Mouse (Mus musculus) liver, embryonic 12.5 days (tissue): ENCODE measurements around the gene Zbtb7a. TPM values are rescaled to one million over a fixed set of nuclear protein-coding genes. Genes with fewer than 3 reads are reported as not detected.

ENCODE experiments used
- ATAC-seq: fragments of 200-750 bp; cut with Nextera tagmentation; 2 replicates; pipeline ENCODE4 v1.8.0; 2017; ENCODE audit warnings: moderate number of reproducible peaks, mild to moderate bottlenecking, moderate library complexity
- H3K27ac ChIP-seq: fragments of 300-500 bp; sonication (generic); 2 replicates; pipeline ENCODE4 v1.5.1; 2016; ENCODE audit warnings: mild to moderate bottlenecking
- H3K27me3 ChIP-seq: fragments of 300-500 bp; sonication (generic); replicated peaks from 2 replicates; pipeline ENCODE4 v1.6.1; 2016; ENCODE audit warnings: mild to moderate bottlenecking, moderate library complexity
- H3K36me3 ChIP-seq: fragments of 300-500 bp; sonication (generic); 2 replicates; pipeline ENCODE4 v1.6.1; 2016; ENCODE audit warnings: mild to moderate bottlenecking, moderate library complexity
- H3K4me1 ChIP-seq: fragments of 300-500 bp; sonication (generic); 2 replicates; pipeline ENCODE4 v1.6.1; 2016
- H3K4me2 ChIP-seq: fragments of 300-500 bp; sonication (generic); 2 replicates; pipeline ENCODE4 v1.6.1; 2016; ENCODE audit warnings: mild to moderate bottlenecking, moderate library complexity
- H3K4me3 ChIP-seq: fragments of 300-500 bp; sonication (generic); 2 replicates; pipeline ENCODE4 v1.5.1; 2016; ENCODE audit warnings: mild to moderate bottlenecking, moderate library complexity
- H3K9ac ChIP-seq: fragments of 300-500 bp; sonication (generic); 2 replicates; pipeline ENCODE4 v1.6.1; 2016; ENCODE audit warnings: mild to moderate bottlenecking, moderate library complexity
- H3K9me3 ChIP-seq: fragments of 300-500 bp; sonication (generic); replicated peaks from 2 replicates; pipeline ENCODE4 v1.6.1; 2016; ENCODE audit warnings: mild to moderate bottlenecking, moderate library complexity
- WGBS: fragments of 180-500 bp; shearing (Covaris S2); methylation state at CpG from one replicate; pipeline ENCODE4 v1.1.7; 2016; ENCODE audit not compliant: insufficient replicate concordance; 5-methylcytosine and 5-hydroxymethylcytosine counted together
- polyA plus RNA-seq: library from polyadenylated mRNA; unstranded; fragments of >200 nt; fragmentation: Nextera tagmentation; extraction: Ambion mirVana; gene quantifications from 2 replicates; pipeline ENCODE4 v1.2.1, GENCODE M21; 2016

Zbtb7a gene
- polyA plus RNA-seq, 1 experiment from 2014 or later: 74.0 TPM

DNA sequence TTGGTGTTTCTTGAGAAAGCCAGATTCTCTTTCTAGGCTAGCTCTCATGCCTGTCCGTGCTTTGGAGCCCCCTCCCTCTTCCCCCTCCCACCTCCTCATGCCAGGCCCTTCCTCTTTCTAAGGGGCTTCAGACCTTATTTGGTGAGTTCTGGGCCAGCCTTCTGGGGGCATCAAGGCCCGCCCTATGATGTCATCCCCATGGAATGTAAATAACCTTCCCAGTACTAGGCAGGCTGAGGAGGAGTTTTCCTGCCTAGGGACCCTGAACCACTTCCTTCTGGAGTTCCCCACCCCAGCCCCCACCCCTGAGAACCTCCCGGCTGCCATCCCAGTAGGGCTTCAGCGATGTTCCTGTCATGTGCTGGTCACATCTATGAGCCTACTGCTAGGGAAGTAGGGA, 49.7 kb downstream of the Zbtb7a start:
- H3K4me2 ChIP-seq: no peak overlapping the region
- ATAC-seq: no peak
- no peak overlapping the region for H3K9ac ChIP-seq
- H3K4me1 ChIP-seq: peaks cover 50% of the 10 kb centered on the region
- no peaks in the 10 kb centered on the region for H3K27me3 ChIP-seq
- peak overlapping the region; percentile 16; the same call in 1 of the 2 replicates for H3K27ac ChIP-seq
- no peak overlapping the region for H3K4me3 ChIP-seq
- WGBS: 71% methylated on average over 4 of the region's 4 CpGs
- no peaks in the 10 kb centered on the region for H3K9me3 ChIP-seq
- H3K36me3 ChIP-seq: peaks cover 78% of the 10 kb centered on the region

DNA sequence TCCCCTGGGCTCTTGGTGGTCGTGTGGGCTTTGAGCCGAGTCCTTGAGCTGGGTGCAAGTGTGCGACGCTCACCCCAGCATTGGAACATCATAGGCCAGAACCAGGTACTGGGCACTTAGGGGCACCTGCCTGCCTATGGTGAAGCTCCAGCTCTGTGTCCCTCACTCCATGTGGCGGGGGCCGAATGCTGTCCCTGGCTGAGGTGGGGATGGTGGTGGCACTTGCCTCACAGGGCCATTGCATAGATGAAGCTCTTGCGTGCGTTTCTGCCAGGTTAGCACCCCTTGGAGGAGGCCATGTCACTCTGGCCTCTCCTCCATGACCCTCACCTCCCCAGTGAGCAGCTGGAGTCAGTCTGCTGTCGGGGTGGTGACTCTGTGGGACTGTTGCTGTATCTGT, 52.1 kb downstream of the Zbtb7a start:
- Histone ChIP-seq H3K36me3 (peaks cover 70% of the 10 kb centered on the region), H3K9me3 (no peaks in the 10 kb centered on the region), H3K27ac (no peak overlapping the region), H3K9ac (no peak overlapping the region), H3K4me1 (peaks cover 52% of the 10 kb centered on the region), H3K4me3 (no peak overlapping the region), H3K4me2 (no peak overlapping the region), H3K27me3 (no peaks in the 10 kb centered on the region)
- 85% methylated on average over 9 of the region's 9 CpGs for WGBS
- ATAC-seq: no peak

DNA sequence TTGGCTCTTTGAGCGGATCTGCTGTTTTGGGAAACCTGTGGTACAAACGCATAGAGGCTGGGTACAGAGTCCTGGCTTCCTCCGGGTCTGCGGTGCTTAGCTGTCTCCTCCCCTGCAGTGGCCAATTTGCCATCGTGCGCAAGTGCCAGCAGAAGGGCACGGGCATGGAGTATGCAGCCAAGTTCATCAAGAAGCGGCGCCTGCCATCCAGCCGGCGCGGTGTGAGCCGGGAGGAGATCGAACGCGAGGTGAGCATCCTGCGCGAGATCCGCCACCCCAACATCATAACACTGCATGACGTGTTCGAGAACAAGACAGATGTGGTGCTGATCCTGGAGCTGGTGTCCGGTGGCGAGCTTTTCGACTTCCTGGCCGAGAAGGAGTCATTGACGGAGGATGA, 54.8 kb downstream of the Zbtb7a start:
- Histone ChIP-seq H3K36me3 (peaks cover 57% of the 10 kb centered on the region), H3K27ac (no peak overlapping the region), H3K4me1 (peaks cover 56% of the 10 kb centered on the region), H3K4me2 (no peak overlapping the region), H3K9ac (no peak overlapping the region), H3K9me3 (no peaks in the 10 kb centered on the region), H3K27me3 (peaks cover 25% of the 10 kb centered on the region), H3K4me3 (no peak overlapping the region)
- WGBS: 85% methylated on average over 26 of the region's 26 CpGs
- no peak for ATAC-seq

DNA sequence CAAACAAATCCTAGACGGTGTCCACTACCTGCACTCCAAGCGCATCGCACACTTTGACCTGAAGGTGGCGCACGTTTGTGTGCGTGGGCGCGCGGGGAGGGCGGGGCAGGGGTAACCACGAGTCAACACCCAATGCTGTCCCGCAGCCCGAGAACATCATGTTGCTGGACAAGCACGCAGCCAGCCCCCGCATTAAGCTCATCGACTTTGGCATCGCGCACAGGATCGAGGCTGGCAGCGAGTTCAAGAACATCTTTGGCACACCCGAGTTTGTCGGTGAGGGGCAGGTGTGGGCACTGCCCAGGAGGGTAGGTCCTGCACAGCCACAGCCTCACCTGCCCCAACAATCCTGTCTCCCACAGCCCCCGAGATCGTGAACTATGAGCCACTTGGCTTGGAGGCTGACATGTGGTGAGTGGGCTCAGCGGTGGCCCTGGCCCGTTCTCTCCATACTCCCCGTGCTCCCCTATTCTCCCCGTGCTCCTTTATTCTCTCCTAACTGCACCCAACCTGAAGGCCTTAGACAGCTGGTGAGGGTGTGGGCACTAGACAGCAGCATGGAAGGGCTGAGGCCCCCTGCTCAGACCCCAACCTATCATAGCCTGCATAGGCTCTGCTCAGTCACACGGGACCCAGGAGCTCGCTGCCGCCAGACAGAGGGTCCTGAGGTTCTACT, 55.4 kb downstream of the Zbtb7a start:
- H3K4me1 ChIP-seq: peaks cover 53% of the 10 kb centered on the region
- H3K27ac ChIP-seq: peak overlapping the region; percentile 86; the same call in 1 of the 2 replicates
- H3K36me3 ChIP-seq: peaks cover 51% of the 10 kb centered on the region
- H3K9me3 ChIP-seq: no peaks in the 10 kb centered on the region
- ATAC-seq: no peak
- H3K4me2 ChIP-seq: no peak overlapping the region
- H3K9ac ChIP-seq: no peak overlapping the region
- peaks cover 31% of the 10 kb centered on the region for H3K27me3 ChIP-seq
- H3K4me3 ChIP-seq: no peak overlapping the region
- 69% methylated on average over 31 of the region's 31 CpGs for WGBS

DNA sequence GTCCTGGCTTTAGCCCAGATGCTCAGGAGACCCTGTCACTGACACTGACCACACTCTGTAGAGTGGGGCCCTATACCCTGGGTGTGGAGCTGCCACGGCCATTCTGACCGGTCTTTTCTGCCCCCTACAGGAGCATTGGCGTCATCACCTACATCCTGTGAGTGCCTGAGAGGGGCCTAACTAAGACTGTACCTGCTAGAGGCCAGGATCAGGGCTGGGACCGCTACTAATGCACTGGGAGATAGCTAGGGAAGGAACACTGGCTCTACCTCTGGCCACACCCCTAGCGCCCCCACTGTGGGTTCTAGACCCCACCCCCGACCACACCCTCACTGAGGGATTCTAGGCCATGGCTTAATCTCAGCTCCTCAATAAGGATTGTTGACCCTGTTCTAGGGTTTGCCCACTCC, 55.9 kb downstream of the Zbtb7a start:
- Histone ChIP-seq H3K27ac (peak overlapping the region; percentile 86; the same call in 1 of the 2 replicates), H3K4me3 (0 out of 2 replicates have a peak overlapping the region, but pooled peaks have one; percentile 5), H3K9me3 (no peaks in the 10 kb centered on the region), H3K27me3 (peaks cover 36% of the 10 kb centered on the region), H3K9ac (no peak overlapping the region), H3K4me1 (peaks cover 54% of the 10 kb centered on the region), H3K4me2 (no peak overlapping the region), H3K36me3 (peaks cover 46% of the 10 kb centered on the region)
- ATAC-seq: no peak
- WGBS: 42% methylated on average over 6 of the region's 6 CpGs

DNA sequence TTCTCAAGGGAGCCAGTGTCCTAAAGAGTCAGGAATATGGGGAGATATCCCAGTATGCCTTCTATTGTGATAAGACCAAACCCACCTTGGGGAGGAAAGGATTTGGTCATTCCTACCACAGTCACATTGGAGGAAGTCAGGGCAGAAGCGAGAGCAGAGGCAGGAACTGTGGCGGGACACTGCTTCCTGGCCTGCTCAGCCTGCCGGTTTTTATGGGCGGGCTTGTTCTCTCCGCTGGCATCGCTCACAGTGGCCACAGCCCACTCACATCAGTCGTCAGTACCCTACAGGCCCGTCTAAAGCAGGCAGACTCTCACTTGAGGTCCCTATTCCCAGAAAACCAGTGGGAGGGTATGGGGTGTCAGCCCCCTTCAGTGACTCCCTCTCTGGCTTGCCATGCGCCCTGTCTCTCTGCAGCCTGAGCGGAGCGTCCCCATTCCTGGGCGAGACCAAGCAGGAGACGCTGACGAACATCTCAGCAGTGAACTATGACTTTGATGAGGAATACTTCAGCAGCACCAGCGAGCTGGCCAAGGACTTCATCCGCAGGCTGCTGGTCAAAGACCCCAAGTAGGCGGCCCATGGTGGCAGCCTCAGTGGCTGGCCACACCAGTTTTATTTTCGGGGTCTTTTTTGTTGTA, 56.4 kb downstream of the Zbtb7a start:
- peak overlapping the region; percentile 86 for H3K27ac ChIP-seq
- peaks cover 44% of the 10 kb centered on the region for H3K36me3 ChIP-seq
- peak overlapping the region; percentile 69; the same call in 1 of the 2 replicates for H3K4me3 ChIP-seq
- H3K4me1 ChIP-seq: peaks cover 54% of the 10 kb centered on the region
- 75% methylated on average over 18 of the region's 18 CpGs for WGBS
- peaks cover 42% of the 10 kb centered on the region for H3K27me3 ChIP-seq
- no peaks in the 10 kb centered on the region for H3K9me3 ChIP-seq
- no peak overlapping the region for H3K9ac ChIP-seq
- no peak for ATAC-seq
- H3K4me2 ChIP-seq: peak overlapping the region; percentile 83

DNA sequence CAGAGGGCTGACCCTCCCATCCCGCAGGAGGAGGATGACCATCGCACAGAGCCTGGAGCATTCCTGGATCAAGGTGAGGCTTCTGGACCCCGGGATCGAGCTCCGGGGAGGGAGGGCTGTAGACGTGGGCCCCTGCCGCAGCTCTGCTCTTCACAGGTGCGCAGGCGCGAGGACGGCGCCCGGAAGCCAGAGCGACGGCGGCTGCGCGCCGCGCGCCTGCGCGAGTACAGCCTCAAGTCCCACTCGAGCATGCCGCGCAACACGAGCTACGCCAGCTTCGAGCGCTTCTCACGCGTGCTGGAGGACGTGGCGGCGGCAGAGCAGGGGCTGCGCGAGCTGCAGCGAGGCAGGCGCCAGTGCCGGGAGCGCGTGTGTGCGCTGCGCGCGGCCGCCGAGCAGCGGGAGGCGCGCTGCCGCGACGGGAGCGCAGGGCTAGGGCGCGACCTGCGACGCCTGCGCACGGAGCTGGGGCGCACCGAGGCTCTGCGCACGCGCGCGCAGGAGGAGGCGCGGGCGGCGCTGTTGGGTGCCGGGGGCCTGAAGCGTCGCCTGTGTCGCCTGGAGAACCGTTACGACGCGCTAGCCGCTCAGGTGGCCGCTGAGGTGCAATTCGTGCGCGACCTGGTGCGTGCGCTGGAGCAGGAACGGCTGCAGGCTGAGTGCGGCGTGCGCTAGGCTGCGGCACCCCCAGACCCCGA, 57.4 kb downstream of the Zbtb7a start:
- H3K9me3 ChIP-seq: no peaks in the 10 kb centered on the region
- peak; percentile 88 for ATAC-seq
- peak overlapping the region; percentile 86 for H3K27ac ChIP-seq
- H3K4me2 ChIP-seq: peak overlapping the region; percentile 83
- WGBS: 1% methylated on average over 92 of the region's 93 CpGs
- H3K27me3 ChIP-seq: peaks cover 51% of the 10 kb centered on the region
- H3K4me3 ChIP-seq: peak overlapping the region; percentile 69
- H3K9ac ChIP-seq: peak overlapping the region; percentile 77
- H3K4me1 ChIP-seq: peaks cover 54% of the 10 kb centered on the region
- peaks cover 34% of the 10 kb centered on the region for H3K36me3 ChIP-seq

DNA sequence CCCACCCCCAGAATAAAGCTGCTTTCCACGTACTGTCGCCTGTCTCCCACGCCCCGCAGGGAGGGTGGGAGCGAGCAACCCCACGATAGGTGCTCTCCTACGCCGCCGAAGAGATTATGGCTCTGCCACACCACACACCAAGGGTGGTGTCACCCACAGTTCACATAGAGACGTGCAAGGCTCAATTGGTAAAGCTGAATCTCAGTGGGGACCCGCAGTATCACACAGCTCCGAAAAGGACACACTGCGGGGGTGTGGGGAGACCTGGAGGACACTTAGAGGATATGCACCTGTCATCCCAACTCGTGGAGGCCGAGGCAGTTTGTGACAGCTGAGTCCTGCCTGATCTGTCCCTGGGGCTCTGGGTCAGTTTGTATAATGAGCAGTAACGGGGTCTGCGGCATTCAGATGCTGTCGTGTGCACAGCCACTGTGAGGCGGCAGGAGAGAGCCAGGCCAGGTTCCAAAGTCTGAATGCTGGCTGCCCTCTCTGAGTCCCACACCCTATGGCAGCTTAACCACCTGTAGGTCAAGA, 58.0 kb downstream of the Zbtb7a start:
- H3K36me3 ChIP-seq: peaks cover 28% of the 10 kb centered on the region
- peak overlapping the region; percentile 86 for H3K27ac ChIP-seq
- WGBS: 8% methylated on average over 19 of the region's 19 CpGs
- H3K4me2 ChIP-seq: peak overlapping the region; percentile 83
- H3K9me3 ChIP-seq: no peaks in the 10 kb centered on the region
- peaks cover 55% of the 10 kb centered on the region for H3K27me3 ChIP-seq
- ATAC-seq: peak; percentile 28
- H3K9ac ChIP-seq: peak overlapping the region; percentile 77
- H3K4me3 ChIP-seq: peak overlapping the region; percentile 69
- H3K4me1 ChIP-seq: peaks cover 54% of the 10 kb centered on the region

DNA sequence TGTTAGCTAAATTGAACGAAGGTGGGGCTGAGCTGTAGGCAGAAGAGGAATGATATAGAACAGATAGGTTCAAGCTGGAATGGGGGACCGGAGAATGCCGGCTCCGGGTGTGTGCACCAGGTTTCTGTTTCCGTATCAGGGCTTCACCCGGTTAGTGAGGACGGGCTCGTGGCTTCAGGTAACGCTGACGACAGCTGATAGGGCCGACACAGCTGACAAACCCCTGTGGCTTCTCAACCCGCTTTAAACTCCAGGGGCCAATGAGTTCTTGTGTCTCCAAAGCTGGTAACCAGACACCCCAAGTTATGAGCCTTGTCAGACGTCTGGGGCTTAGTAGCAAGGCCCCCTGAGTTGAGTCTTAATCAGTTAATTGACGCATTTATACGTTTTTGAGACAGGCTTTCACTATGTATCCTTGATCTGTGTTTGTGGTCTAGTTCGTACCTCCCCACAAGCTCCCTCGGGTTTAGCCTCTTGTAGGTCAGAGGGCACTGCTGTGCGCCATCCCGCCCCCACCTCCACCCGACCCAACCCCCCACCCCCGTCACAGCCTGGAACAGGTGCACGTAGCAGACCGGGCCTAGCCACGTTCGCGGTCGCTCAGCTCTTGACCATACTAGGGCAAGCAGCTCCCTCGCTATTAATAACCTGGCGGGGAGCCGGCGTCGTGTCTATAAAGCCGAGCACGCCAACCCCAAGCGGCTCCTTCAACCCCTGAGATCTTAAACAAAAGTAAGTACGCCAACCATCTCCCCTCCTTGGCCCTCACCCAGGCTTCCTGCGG, 59.2 kb downstream of the Zbtb7a start:
- peaks cover 63% of the 10 kb centered on the region for H3K27me3 ChIP-seq
- no peak for ATAC-seq
- peak overlapping the region; percentile 50 for H3K4me2 ChIP-seq
- H3K27ac ChIP-seq: no peak overlapping the region
- H3K9ac ChIP-seq: peak overlapping the region; percentile 50
- H3K4me3 ChIP-seq: peak overlapping the region; percentile 28
- peaks cover 54% of the 10 kb centered on the region for H3K4me1 ChIP-seq
- 13% methylated on average over 37 of the region's 37 CpGs for WGBS
- H3K36me3 ChIP-seq: peaks cover 19% of the 10 kb centered on the region
- no peaks in the 10 kb centered on the region for H3K9me3 ChIP-seq

DNA sequence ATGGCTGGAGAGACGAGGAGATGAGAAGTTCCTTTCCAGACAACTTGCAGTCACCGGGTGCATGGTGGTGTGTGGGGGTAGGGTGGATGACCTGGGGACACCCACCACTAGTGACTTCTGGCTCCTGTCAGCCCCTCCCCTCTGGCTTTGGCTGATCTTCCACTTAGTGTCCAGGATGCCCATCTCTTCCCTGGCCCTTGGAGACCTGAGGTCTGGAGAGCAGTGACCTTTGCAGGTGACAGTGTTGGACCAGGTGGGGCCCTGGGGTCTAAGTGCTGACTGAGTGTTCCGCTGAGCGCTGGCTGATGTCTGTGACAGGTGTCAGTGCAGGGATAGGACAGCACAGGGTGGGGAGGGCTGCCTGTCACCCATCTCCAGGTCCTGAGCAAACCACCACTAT, 60.3 kb downstream of the Zbtb7a start:
- no peak overlapping the region for H3K27ac ChIP-seq

DNA sequence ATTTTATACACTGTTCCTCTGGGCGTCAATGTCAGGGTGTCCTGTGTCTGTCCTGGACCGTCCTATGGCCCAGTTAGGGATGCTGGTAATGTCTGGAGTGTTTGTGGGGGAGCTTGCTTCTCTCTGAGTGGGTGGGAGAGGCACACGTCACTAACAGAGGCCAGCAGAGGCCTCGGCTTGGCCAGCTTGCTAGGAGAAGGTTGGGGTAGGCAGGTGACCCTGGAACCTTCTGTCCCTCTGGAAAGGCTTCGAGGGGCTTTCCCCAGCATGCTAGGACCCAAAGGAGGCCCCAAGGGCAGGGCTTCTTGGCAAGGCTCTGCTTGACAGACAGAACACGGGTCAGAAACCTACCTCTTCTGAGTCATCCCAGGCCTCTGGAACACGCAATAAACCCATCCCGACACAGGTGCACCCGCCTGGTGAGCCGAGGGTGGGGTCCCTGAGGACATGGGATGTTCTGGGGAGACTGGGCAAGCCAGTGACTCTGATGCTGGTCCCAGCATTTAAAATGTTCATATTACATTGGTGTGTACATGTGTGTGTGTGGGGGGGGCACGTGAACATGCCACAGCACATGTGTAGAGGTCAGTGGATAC, 61.5 kb downstream of the Zbtb7a start:
- no peak overlapping the region for H3K27ac ChIP-seq
- no peaks in the 10 kb centered on the region for H3K36me3 ChIP-seq
- peaks cover 36% of the 10 kb centered on the region for H3K4me1 ChIP-seq
- H3K9ac ChIP-seq: no peak overlapping the region
- no peaks in the 10 kb centered on the region for H3K9me3 ChIP-seq
- ATAC-seq: no peak
- peaks cover 79% of the 10 kb centered on the region for H3K27me3 ChIP-seq
- no peak overlapping the region for H3K4me2 ChIP-seq
- H3K4me3 ChIP-seq: no peak overlapping the region
- WGBS: 58% methylated on average over 11 of the region's 11 CpGs

More for the DNA sequence above, 60.3 kb downstream of the Zbtb7a start:
- WGBS: 50% methylated on average over 4 of the region's 4 CpGs
- ATAC-seq: no peak
- H3K4me1 ChIP-seq: peaks cover 48% of the 10 kb centered on the region
- peaks cover 74% of the 10 kb centered on the region for H3K27me3 ChIP-seq
- H3K4me3 ChIP-seq: no peak overlapping the region
- H3K9ac ChIP-seq: no peak overlapping the region
- H3K4me2 ChIP-seq: no peak overlapping the region
- no peaks in the 10 kb centered on the region for H3K9me3 ChIP-seq
- peaks cover 11% of the 10 kb centered on the region for H3K36me3 ChIP-seq
